Mouse (Mus musculus) kidney, adult 2 months (tissue): ENCODE results near the gene Chst14.

ENCODE experiments used
- CTCF ChIP-seq: fragments of 200-500 bp; conservative IDR thresholded peaks from 2 replicates; pipeline ENCODE4 v1.5.1; 2011; ENCODE audit warnings: low read depth, mild to moderate bottlenecking, control low read depth, low read length, moderate library complexity, mixed read lengths; ENCODE audit not compliant: insufficient read depth, insufficient read length
- POLR2A ChIP-seq: fragments of 200-500 bp; IDR thresholded peaks from one replicate; pipeline ENCODE4 v1.6.1; 2011; ENCODE audit warnings: low read depth, low read length, control low read depth

GRCm38 (mm10) chr2:118918543-118918942 lies 7.8 kb upstream of the Chst14 start:
- TF ChIP-seq CTCF (no peak), POLR2A (no peak)
